ENCODE assay signal across 8 mouse cellular contexts in genomic region chr14:54553454-54553974, GRCm38 (mm10). TPM values are rescaled to one million over a fixed set of nuclear protein-coding genes. Genes with fewer than 3 reads are reported as not detected.
DNase-seq lines count a peak whose midpoint lies in the region; ATAC-seq and TF ChIP-seq lines count a peak whose summit lies in the region.

No protein-coding gene starts in this region.

- 4% methylated on average over 21 of the region's 21 CpGs for WGBS in heart, embryonic 15.5 days
- 2% methylated on average over 21 of the region's 21 CpGs for WGBS in forebrain, embryonic 16.5 days
- whole genome bisulfite sequencing in limb, embryonic 13.5 days = 2% methylated on average over 21 of the region's 21 CpGs
- 2% methylated on average over 21 of the region's 21 CpGs for WGBS in neural tube, embryonic 13.5 days

- no peaks in the 10 kb centered on the region for H3K27me3 ChIP-seq in heart, embryonic 15.5 days
- no peaks in the 10 kb centered on the region for H3K27me3 ChIP-seq in Patski
- H3K27me3 ChIP-seq in forebrain, embryonic 16.5 days (replicated peaks; ENCODE audit: control insufficient read depth, insufficient read depth, low read length) = no peaks in the 10 kb centered on the region
- no peaks in the 10 kb centered on the region for H3K27me3 ChIP-seq in limb, embryonic 13.5 days
- H3K27me3 ChIP-seq in neural tube, embryonic 13.5 days = no peaks in the 10 kb centered on the region

- in situ Hi-C loops in Patski (cut with MboI; ENCODE audit: low pct_unique_long_range_greater_than_20kb) = no loop called here

- DNase-seq in heart, adult 8-10 months (ENCODE audit: low spot score) = no peak
- DNase-seq in Patski (ENCODE audit: low read depth, low spot score) = no peak
- no peak for DNase-seq in right cerebral cortex, postnatal 36 days (ENCODE audit: low spot score in 2 of 2)
- no peak for DNase-seq in adrenal gland, adult 2 months

- no peaks in the 10 kb centered on the region for H3K9me3 ChIP-seq in heart, embryonic 15.5 days (replicated peaks)
- H3K9me3 ChIP-seq in forebrain, embryonic 16.5 days (ENCODE audit: control insufficient read depth, low read length) = no peaks in the 10 kb centered on the region
- no peaks in the 10 kb centered on the region for H3K9me3 ChIP-seq in limb, embryonic 13.5 days
- no peaks in the 10 kb centered on the region for H3K9me3 ChIP-seq in neural tube, embryonic 13.5 days

- peak overlapping the region; percentile 61 for H3K4me3 ChIP-seq in heart, embryonic 15.5 days
- peak overlapping the region; percentile 69 for H3K4me3 ChIP-seq in forebrain, embryonic 16.5 days (replicated peaks; ENCODE audit: low read length)
- peak overlapping the region; percentile 64 for H3K4me3 ChIP-seq in limb, embryonic 13.5 days
- peak overlapping the region; percentile 57 for H3K4me3 ChIP-seq in neural tube, embryonic 13.5 days

- CTCF ChIA-PET in Patski (lab: Charles Lee) = interaction anchor here (0.9 to 2.1 kb wide), 5 partner anchors 25 to 107 kb away, joined by 3 to 13 read pairs (median 5); partner anchors contain the start of gene Cdh24

- POLR2A ChIA-PET in Patski (lab: Charles Lee) = interaction anchor here (1.5 kb wide), 1 partner anchor 326 kb away, joined by 3 read pairs; no protein-coding TSS in a partner anchor

- no peak for ATAC-seq in heart, embryonic 15.5 days (replicated peaks; ENCODE audit: insufficient number of reproducible peaks, insufficient read depth, low FRiP score, low read depth)
- ATAC-seq in Patski = peak; percentile 29
- ATAC-seq in forebrain, embryonic 16.5 days = no peak; the same call in 1 of the 2 replicates
- ATAC-seq in limb, embryonic 13.5 days (ENCODE audit: low FRiP score, low read depth) = no peak
- ATAC-seq in neural tube, embryonic 13.5 days (ENCODE audit: low read depth) = no peak

- TF ChIP-seq CTCF in Patski (IDR thresholded peaks at IDR 0.05) = no peak

- peak overlapping the region; percentile 94 for H3K27ac ChIP-seq in heart, embryonic 15.5 days
- no peak overlapping the region; the same call in 1 of the 2 replicates for H3K27ac ChIP-seq in forebrain, embryonic 16.5 days (ENCODE audit: low read length)
- peak overlapping the region; percentile 90 for H3K27ac ChIP-seq in limb, embryonic 13.5 days
- peak overlapping the region; percentile 74 for H3K27ac ChIP-seq in neural tube, embryonic 13.5 days (replicated peaks)

- H3K36me3 ChIP-seq in heart, embryonic 15.5 days = peaks cover 26% of the 10 kb centered on the region
- peaks cover 2% of the 10 kb centered on the region; the same call in 1 of the 2 replicates for H3K36me3 ChIP-seq in forebrain, embryonic 16.5 days (ENCODE audit: control insufficient read depth, insufficient read depth)
- peaks cover 34% of the 10 kb centered on the region for H3K36me3 ChIP-seq in limb, embryonic 13.5 days
- peaks cover 24% of the 10 kb centered on the region for H3K36me3 ChIP-seq in neural tube, embryonic 13.5 days

- H3K9ac ChIP-seq in heart, embryonic 15.5 days = peak overlapping the region; percentile 87
- peak overlapping the region; percentile 66 for H3K9ac ChIP-seq in forebrain, embryonic 16.5 days (replicated peaks; ENCODE audit: low read depth, low read length)
- H3K9ac ChIP-seq in limb, embryonic 13.5 days = peak overlapping the region; percentile 83
- H3K9ac ChIP-seq in neural tube, embryonic 13.5 days = peak overlapping the region; percentile 79

- peak overlapping the region; percentile 82 for H3K4me2 ChIP-seq in heart, embryonic 15.5 days
- peak overlapping the region; percentile 95 for H3K4me2 ChIP-seq in forebrain, embryonic 16.5 days (ENCODE audit: low read length)
- peak overlapping the region; percentile 92 for H3K4me2 ChIP-seq in limb, embryonic 13.5 days (replicated peaks)
- H3K4me2 ChIP-seq in neural tube, embryonic 13.5 days = peak overlapping the region; percentile 86

- peaks cover 7% of the 10 kb centered on the region for H3K4me1 ChIP-seq in heart, embryonic 15.5 days (replicated peaks)
- peaks cover 7% of the 10 kb centered on the region for H3K4me1 ChIP-seq in forebrain, embryonic 16.5 days (replicated peaks; ENCODE audit: control insufficient read depth, insufficient read depth, low read length)
- H3K4me1 ChIP-seq in limb, embryonic 13.5 days = peaks cover 10% of the 10 kb centered on the region; the same call in 1 of the 2 replicates
- H3K4me1 ChIP-seq in neural tube, embryonic 13.5 days (replicated peaks) = peaks cover 14% of the 10 kb centered on the region

RNA-seq across cellular contexts. Expression of gene Haus4, which starts 0.9 kb away (rescaled TPM):
- 34.0 and 39.8 TPM in 2 replicates for polyA plus RNA-seq in heart, embryonic 15.5 days (2015; fragmentation: Nextera tagmentation; extraction: Ambion mirVana)
- total RNA-seq in heart, adult 8-10 months (2022) = 1 to 10 TPM; 3.5 to 6.1 (median 4.1) TPM
- polyA plus RNA-seq in Patski (2021) = 23.3 TPM
- polyA plus RNA-seq in forebrain, embryonic 16.5 days (2015; fragmentation: Nextera tagmentation; extraction: Ambion mirVana) = 25.9 and 29.2 TPM in 2 replicates
- 51.0 and 52.3 TPM in 2 replicates for polyA plus RNA-seq in limb, embryonic 13.5 days (2015; fragmentation: Nextera tagmentation; extraction: Ambion mirVana)
- polyA plus RNA-seq in neural tube, embryonic 13.5 days (2015; fragmentation: Nextera tagmentation; extraction: Ambion mirVana) = 26.3 and 28.6 TPM in 2 replicates
- total RNA-seq in adrenal gland, adult 2 months (2021) = 10 to 100 TPM; 13.9 to 26.6 TPM
- polyA plus RNA-seq in adrenal gland, adult 2 months (2012; rRNA removed) = 20.4 and 21.0 TPM in 2 replicates

RNA-seq across cellular contexts. Expression of gene Ajuba, which starts 23.8 kb away (rescaled TPM):
- polyA plus RNA-seq in heart, embryonic 15.5 days (2015; fragmentation: Nextera tagmentation; extraction: Ambion mirVana) = 23.1 and 35.5 TPM in 2 replicates
- total RNA-seq in heart, adult 8-10 months (2022) = 1 to 10 TPM; 4.6 to 5.2 (median 4.7) TPM
- polyA plus RNA-seq in Patski (2021) = 91.9 TPM
- 8.1 and 8.2 TPM in 2 replicates for polyA plus RNA-seq in forebrain, embryonic 16.5 days (2015; fragmentation: Nextera tagmentation; extraction: Ambion mirVana)
- polyA plus RNA-seq in limb, embryonic 13.5 days (2015; fragmentation: Nextera tagmentation; extraction: Ambion mirVana) = 48.8 and 54.4 TPM in 2 replicates
- polyA plus RNA-seq in neural tube, embryonic 13.5 days (2015; fragmentation: Nextera tagmentation; extraction: Ambion mirVana) = 11.3 and 15.5 TPM in 2 replicates
- total RNA-seq in adrenal gland, adult 2 months (2021) = 10 to 100 TPM; 14.4 to 30.3 TPM
- 47.0 and 56.9 TPM in 2 replicates for polyA plus RNA-seq in adrenal gland, adult 2 months (2012; rRNA removed)

RNA-seq across cellular contexts. Expression of gene Prmt5, which starts 36.2 kb away (rescaled TPM):
- 47.4 and 57.4 TPM in 2 replicates for polyA plus RNA-seq in heart, embryonic 15.5 days (2015; fragmentation: Nextera tagmentation; extraction: Ambion mirVana)
- total RNA-seq in heart, adult 8-10 months (2022) = 10 to 100 TPM; 29.8 to 34.0 (median 32.1) TPM
- 57.4 TPM for polyA plus RNA-seq in Patski (2021)
- 105 and 108 TPM in 2 replicates for polyA plus RNA-seq in forebrain, embryonic 16.5 days (2015; fragmentation: Nextera tagmentation; extraction: Ambion mirVana)
- polyA plus RNA-seq in limb, embryonic 13.5 days (2015; fragmentation: Nextera tagmentation; extraction: Ambion mirVana) = 86.1 and 93.1 TPM in 2 replicates
- 91.6 and 95.0 TPM in 2 replicates for polyA plus RNA-seq in neural tube, embryonic 13.5 days (2015; fragmentation: Nextera tagmentation; extraction: Ambion mirVana)
- total RNA-seq in adrenal gland, adult 2 months (2021) = 10 to 100 TPM; 45.2 to 47.4 TPM
- 39.1 and 44.3 TPM in 2 replicates for polyA plus RNA-seq in adrenal gland, adult 2 months (2012; rRNA removed)

RNA-seq across cellular contexts. Expression of gene 4931414P19Rik, which starts 52.3 kb away (rescaled TPM):
- 4.8 and 5.0 TPM in 2 replicates for polyA plus RNA-seq in heart, embryonic 15.5 days (2015; fragmentation: Nextera tagmentation; extraction: Ambion mirVana)
- total RNA-seq in heart, adult 8-10 months (2022) = 1 to 10 TPM; 2.7 to 5.8 (median 4.7) TPM
- polyA plus RNA-seq in Patski (2021) = 12.2 TPM
- polyA plus RNA-seq in forebrain, embryonic 16.5 days (2015; fragmentation: Nextera tagmentation; extraction: Ambion mirVana) = 6.9 and 8.3 TPM in 2 replicates
- polyA plus RNA-seq in limb, embryonic 13.5 days (2015; fragmentation: Nextera tagmentation; extraction: Ambion mirVana) = 7.6 and 8.0 TPM in 2 replicates
- 7.6 and 8.3 TPM in 2 replicates for polyA plus RNA-seq in neural tube, embryonic 13.5 days (2015; fragmentation: Nextera tagmentation; extraction: Ambion mirVana)
- 1 to 10 TPM; 2.9 to 8.2 TPM for total RNA-seq in adrenal gland, adult 2 months (2021)
- polyA plus RNA-seq in adrenal gland, adult 2 months (2012; rRNA removed) = 7.4 and 9.6 TPM in 2 replicates
